In genomic region chr3:34795984-34796266, GRCm38 (mm10) we compare ENCODE assay signal across 11 mouse cellular contexts.
DNase-seq lines count a peak whose midpoint lies in the region; ATAC-seq and TF ChIP-seq lines count a peak whose summit lies in the region.
"Had no signal": no experiment of that assay in that cellular context is flagged by ENCODE, and none has a peak within 500 bp of the region (broad histone marks: within the 10 kb centered on the region; RNA-seq: fewer than 3 reads in every experiment).

No protein-coding gene starts in this region.

- no peak overlapping the region for H3K27ac ChIP-seq in gastrocnemius, adult 2 months
- no peak overlapping the region for H3K27ac ChIP-seq in lung, postnatal 0 days (ENCODE audit: low read length)
- no peak overlapping the region for H3K27ac ChIP-seq in limb, embryonic 13.5 days
- H3K27ac ChIP-seq in stomach, postnatal 0 days (replicated peaks), result no peak overlapping the region

- DNase-seq in gastrocnemius, adult 2 months, result no peak
- DNase-seq in gastrocnemius, postnatal 4 days (ENCODE audit: low spot score in 2 of 2), result no peak
- DNase-seq in lung, postnatal 0 days (ENCODE audit: low spot score), result no peak
- DNase-seq in lung, postnatal 4 days, result no peak
- no peak for DNase-seq in stomach, postnatal 0 days (ENCODE audit: low spot score)
- DNase-seq in cerebellum, adult 8-10 months, result no peak
- DNase-seq: cerebellum, postnatal 25 days; lung, adult 2 months; right cerebral cortex, adult 18-20 months had no signal

- peak overlapping the region; percentile 36; the same call in 1 of the 2 replicates for H3K4me3 ChIP-seq in gastrocnemius, adult 2 months
- no peak overlapping the region for H3K4me3 ChIP-seq in lung, postnatal 0 days (ENCODE audit: low read depth, low read length)
- H3K4me3 ChIP-seq in limb, embryonic 13.5 days, result peak overlapping the region; percentile 40
- peak overlapping the region; percentile 27 for H3K4me3 ChIP-seq in stomach, postnatal 0 days (ENCODE audit: low read depth, low read length)

- no peaks in the 10 kb centered on the region for H3K36me3 ChIP-seq in lung, postnatal 0 days (ENCODE audit: insufficient read depth, low read length)
- no peaks in the 10 kb centered on the region for H3K36me3 ChIP-seq in limb, embryonic 13.5 days
- no peaks in the 10 kb centered on the region for H3K36me3 ChIP-seq in stomach, postnatal 0 days (ENCODE audit: control insufficient read depth, insufficient read depth, low read length)

- ATAC-seq in lung, postnatal 0 days, result no peak
- ATAC-seq in limb, embryonic 13.5 days (ENCODE audit: low FRiP score, low read depth), result no peak
- ATAC-seq in stomach, postnatal 0 days (ENCODE audit: low FRiP score, low TSS enrichment), result no peak
- no peak for ATAC-seq in erythroblast, adult 5-6 weeks (replicated peaks; ENCODE audit: low FRiP score, poor library complexity, severe bottlenecking)

- no peak overlapping the region for H3K9ac ChIP-seq in lung, postnatal 0 days (replicated peaks; ENCODE audit: low read depth)
- H3K9ac ChIP-seq in limb, embryonic 13.5 days, result no peak overlapping the region
- H3K9ac ChIP-seq in stomach, postnatal 0 days (ENCODE audit: low read length), result 0 out of 2 replicates have a peak overlapping the region, but pooled peaks have one; percentile 14

- no peaks in the 10 kb centered on the region for H3K4me1 ChIP-seq in lung, postnatal 0 days (ENCODE audit: insufficient read depth, low read depth, low read length)
- peaks cover 13% of the 10 kb centered on the region for H3K4me1 ChIP-seq in limb, embryonic 13.5 days
- no peaks in the 10 kb centered on the region for H3K4me1 ChIP-seq in stomach, postnatal 0 days (replicated peaks; ENCODE audit: control insufficient read depth, insufficient read depth)

- WGBS in lung, postnatal 0 days, result 5% methylated on average over 5 of the region's 5 CpGs
- WGBS in limb, embryonic 13.5 days, result 8% methylated on average over 5 of the region's 5 CpGs
- 6% methylated on average over 5 of the region's 5 CpGs for WGBS in stomach, postnatal 0 days

- H3K27me3 ChIP-seq in lung, postnatal 0 days (replicated peaks; ENCODE audit: insufficient read depth, low read length), result no peaks in the 10 kb centered on the region
- H3K27me3 ChIP-seq in limb, embryonic 13.5 days, result peaks cover 22% of the 10 kb centered on the region
- no peaks in the 10 kb centered on the region for H3K27me3 ChIP-seq in stomach, postnatal 0 days (ENCODE audit: control insufficient read depth, insufficient read depth, low read length)

- intact Hi-C loops in gastrocnemius, adult 2 months (cut with DNase I), result no loop called here

- no peaks in the 10 kb centered on the region for H3K9me3 ChIP-seq in lung, postnatal 0 days (ENCODE audit: low read length)
- H3K9me3 ChIP-seq in limb, embryonic 13.5 days, result no peaks in the 10 kb centered on the region
- H3K9me3 ChIP-seq in stomach, postnatal 0 days (ENCODE audit: control insufficient read depth, low read length), result no peaks in the 10 kb centered on the region

- TF ChIP-seq EP300 in lung, postnatal 0 days (IDR thresholded peaks at IDR 0.05), result no peak
- no peak for TF ChIP-seq EP300 in stomach, postnatal 0 days (optimal IDR thresholded peaks at IDR 0.05)

- no peak for TF ChIP-seq CTCF in gastrocnemius, adult 2 months (IDR thresholded peaks at IDR 0.05)
- TF ChIP-seq CTCF in lung, postnatal 0 days (IDR thresholded peaks at IDR 0.05), result no peak
- TF ChIP-seq CTCF in stomach, postnatal 0 days (IDR thresholded peaks at IDR 0.05; ENCODE audit: low read depth), result no peak

- H3K4me2 ChIP-seq in lung, postnatal 0 days (replicated peaks; ENCODE audit: low read depth, low read length), result peak overlapping the region; percentile 38
- peak overlapping the region; percentile 66 for H3K4me2 ChIP-seq in limb, embryonic 13.5 days (replicated peaks)
- peak overlapping the region; percentile 53 for H3K4me2 ChIP-seq in stomach, postnatal 0 days (replicated peaks; ENCODE audit: low read depth)
